Mouse (Mus musculus) Patski (cell line): Measurements from ENCODE around the gene Exosc5. TPM values are rescaled to one million over a fixed set of nuclear protein-coding genes. Genes with fewer than 3 reads are reported as not detected.

Experiments
- ATAC-seq: fragments of 100-300 bp; one replicate; pipeline ENCODE4 v1.8.0; 2021
- CTCF ChIA-PET: fragments of 350-600 bp; sonication (Branson Sonifier 250); formaldehyde crosslinking; loops from one replicate; lab custom pipeline; 2022; ENCODE audit warnings: inconsistent platforms; lab: Charles Lee
- POLR2A ChIA-PET: fragments of 350-600 bp; sonication (Branson Sonifier 250); formaldehyde crosslinking; loops from one replicate; lab custom pipeline; 2022; ENCODE audit warnings: antibody characterized with exemption, inconsistent platforms; lab: Charles Lee
- DNase-seq: peaks from one replicate; pipeline ENCODE4 v3.0.0-alpha.2; 2011; ENCODE audit warnings: low read depth, low spot score
- H3K27me3 ChIP-seq: fragments of 371-371 bp; one replicate; pipeline ENCODE4 v1.5.1; 2021
- CTCF ChIP-seq: fragments of 100-300 bp; IDR thresholded peaks from one replicate; pipeline ENCODE4 v1.5.1; 2021
- in situ Hi-C: fragments of 300-500 bp; cut with MboI; formaldehyde crosslinking; loops from 3 replicates; pipeline ENCODE4 v1.11.1; 2018; ENCODE audit warnings: low pct_unique_long_range_greater_than_20kb, mixed read lengths
- polyA plus RNA-seq: library from polyadenylated mRNA; unstranded; gene quantifications from one replicate; pipeline ENCODE4 v1.2.3, GENCODE M21; 2021

Exosc5 gene
- polyA plus RNA-seq, 1 experiment from 2014 or later, result 32.9 TPM

- no peaks in the 10 kb centered on the region for H3K27me3 ChIP-seq
- no peak for TF ChIP-seq CTCF
- DNase-seq (no peak), ATAC-seq (no peak)
- in situ Hi-C loops, result no loop called here
- ChIA-PET POLR2A (no interaction called here), CTCF (interaction anchor here (1.2 kb wide), 1 partner anchor 14 kb away, joined by 3 read pairs; the partner anchor contains the start of gene B9d2)
Measured at GRCm38 (mm10) chr7:25666381-25666780, 7.4 kb downstream of the Exosc5 start.

- in situ Hi-C loops, result no loop called here
- no peak for TF ChIP-seq CTCF
- H3K27me3 ChIP-seq, result no peaks in the 10 kb centered on the region
- CTCF ChIA-PET, result interaction anchor here (1.0 kb wide), 1 partner anchor 11 kb away, joined by 3 read pairs; no protein-coding TSS in a partner anchor
- ATAC-seq (no peak), DNase-seq (no peak)
- POLR2A ChIA-PET, result interaction anchor here (0.7 kb wide), 1 partner anchor 43 kb away, joined by 3 read pairs; no protein-coding TSS in a partner anchor
Measured at GRCm38 (mm10) chr7:25669158-25669557, 10.2 kb downstream of the Exosc5 start.

DNA sequence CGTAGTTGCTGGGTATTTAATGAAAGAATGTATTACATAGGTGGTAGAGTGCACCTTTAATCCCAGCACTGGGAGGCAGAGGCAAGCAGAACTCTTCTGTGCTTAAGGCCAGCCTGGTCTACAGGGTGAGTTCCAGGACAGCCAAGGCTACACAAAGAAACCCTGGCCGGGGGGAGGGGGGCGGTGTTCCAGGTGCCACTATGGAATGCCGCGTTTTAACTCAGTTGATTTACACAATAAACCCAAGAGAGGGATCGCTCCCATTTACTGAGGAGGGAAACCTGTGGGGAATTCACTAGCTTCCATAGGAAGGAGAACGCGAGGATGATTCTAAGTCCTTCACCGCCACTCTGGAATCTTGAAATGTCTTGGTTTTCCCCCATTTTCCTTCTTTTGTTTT lies 10.7 kb downstream of the Exosc5 start:
- CTCF ChIA-PET, result no interaction called here
- ATAC-seq (no peak), DNase-seq (no peak)
- TF ChIP-seq CTCF, result no peak
- in situ Hi-C loops, result no loop called here
- POLR2A ChIA-PET, result no interaction called here
- no peaks in the 10 kb centered on the region for H3K27me3 ChIP-seq

DNA sequence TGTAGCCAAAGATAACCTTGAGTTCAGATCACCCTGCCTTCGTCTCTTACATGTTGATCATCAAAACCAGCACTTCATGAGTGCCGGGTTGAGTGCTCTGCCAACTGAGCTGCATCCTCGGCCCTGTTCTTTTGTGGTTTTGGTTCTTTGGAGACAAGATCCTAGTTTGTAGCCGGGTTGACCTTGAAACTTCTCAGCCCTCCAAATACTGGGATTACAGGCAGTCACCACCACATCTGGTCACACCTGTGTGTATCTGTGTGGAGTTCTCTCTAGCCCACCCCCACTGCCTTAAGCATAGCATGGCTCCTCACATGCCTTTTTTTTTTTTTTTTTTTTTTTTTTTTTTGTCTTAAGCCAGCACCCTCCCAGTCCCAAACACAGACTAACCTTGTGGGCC lies 11.1 kb downstream of the Exosc5 start:
- in situ Hi-C loops, result no loop called here

GRCm38 (mm10) chr7:25671686-25672085 lies 12.7 kb downstream of the Exosc5 start:
- no peaks in the 10 kb centered on the region for H3K27me3 ChIP-seq
- TF ChIP-seq CTCF, result no peak
- no peak for DNase-seq
- CTCF ChIA-PET, result interaction anchor here (1.4 kb wide), 1 partner anchor 9 kb away, joined by 3 read pairs; the partner anchor contains the start of gene B9d2
- in situ Hi-C loops, result no loop called here
- no peak for ATAC-seq
- POLR2A ChIA-PET, result no interaction called here

More for the DNA sequence above, 11.1 kb downstream of the Exosc5 start:
- ChIA-PET POLR2A (no interaction called here), CTCF (no interaction called here)
- no peak for DNase-seq
- TF ChIP-seq CTCF, result no peak
- ATAC-seq, result no peak
- no peaks in the 10 kb centered on the region for H3K27me3 ChIP-seq

DNA sequence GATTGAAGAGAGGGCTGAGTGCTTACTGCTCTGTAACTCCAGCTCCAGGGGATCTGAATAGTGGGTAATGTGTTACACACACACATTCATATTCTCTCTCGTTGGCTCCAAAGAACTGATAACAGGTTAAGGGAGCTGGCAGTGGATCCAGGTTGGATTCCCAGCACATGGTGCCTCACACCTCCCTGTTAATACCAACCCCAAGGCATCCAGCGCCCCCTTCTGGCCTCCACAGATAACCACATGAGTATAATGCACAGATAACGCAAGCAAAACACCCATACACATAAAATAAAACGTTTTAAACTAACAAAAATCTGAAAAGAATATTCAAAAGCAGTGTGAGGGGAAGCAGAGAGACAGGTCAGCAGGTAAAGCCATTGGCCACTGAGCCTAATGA lies 13.5 kb downstream of the Exosc5 start:
- CTCF ChIA-PET, result interaction anchor here (1.4 kb wide), 1 partner anchor 8 kb away, joined by 3 read pairs; the partner anchor contains the start of gene B9d2
- POLR2A ChIA-PET, result no interaction called here
- no peak for ATAC-seq
- in situ Hi-C loops, result no loop called here
- TF ChIP-seq CTCF, result no peak
- H3K27me3 ChIP-seq, result no peaks in the 10 kb centered on the region
- DNase-seq, result no peak

DNA sequence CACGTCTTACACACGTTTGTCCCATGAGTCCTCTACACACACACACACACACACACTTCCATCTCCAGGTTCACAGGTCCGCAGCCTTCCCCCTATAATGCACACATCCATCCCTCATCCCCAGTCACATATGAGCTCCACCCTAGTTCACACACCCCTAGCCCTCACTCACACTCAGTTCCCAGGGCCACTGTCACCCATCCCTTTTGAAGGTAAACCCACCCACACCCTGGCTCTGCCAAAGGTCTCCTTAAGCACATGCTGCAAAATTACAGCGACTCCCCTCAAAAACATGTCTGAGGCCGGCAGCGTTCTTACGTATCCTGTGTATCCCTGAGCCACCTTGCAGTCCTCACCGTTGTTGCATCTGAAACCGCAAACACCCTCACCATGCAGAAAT lies 15.3 kb downstream of the Exosc5 start:
- CTCF ChIA-PET, result interaction anchor here (1.0 to 2.2 kb wide), 2 partner anchors 9 to 12 kb away, joined by 3 to 8 read pairs; no protein-coding TSS in a partner anchor
- POLR2A ChIA-PET, result no interaction called here
- no peak for TF ChIP-seq CTCF
- DNase-seq (no peak), ATAC-seq (no peak)
- no peaks in the 10 kb centered on the region for H3K27me3 ChIP-seq
- in situ Hi-C loops, result no loop called here

DNA sequence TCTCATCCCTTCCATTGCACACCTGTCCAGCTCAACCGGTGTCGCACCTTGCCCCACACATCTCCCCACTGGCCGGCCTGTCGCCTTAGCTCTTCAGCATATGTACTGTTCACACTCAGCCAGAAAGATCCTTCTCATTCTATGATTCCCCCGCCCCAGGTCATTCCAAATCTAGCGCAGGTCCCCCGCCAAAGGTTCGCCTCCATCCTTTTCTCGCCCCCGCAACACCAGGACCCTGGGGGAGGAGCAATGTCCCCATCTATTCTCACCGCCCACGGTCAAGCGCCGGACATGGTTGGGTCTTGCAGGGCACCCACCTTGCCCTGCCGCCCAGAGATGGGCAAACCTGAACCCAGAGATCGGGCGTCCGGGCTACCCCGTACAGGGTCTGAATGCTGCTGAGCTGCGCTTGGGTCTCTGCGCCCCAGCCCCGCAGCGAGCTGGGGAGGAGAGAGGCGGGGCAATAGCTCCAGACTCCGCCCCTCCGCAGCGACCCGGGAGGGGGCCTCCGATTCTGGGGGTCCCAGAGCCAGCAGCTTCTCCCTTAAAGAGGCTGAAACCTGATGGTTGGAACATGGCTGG lies 15.8 kb downstream of the Exosc5 start, which contains the start of gene Tmem91:
TSS of gene Tmem91 (minus strand) at position 448 of the 582 bp plus-strand sequence.
- POLR2A ChIA-PET, result no interaction called here
- ATAC-seq, result no peak
- H3K27me3 ChIP-seq, result no peaks in the 10 kb centered on the region
- no peak for DNase-seq
- CTCF ChIA-PET, result interaction anchor here (2.2 kb wide), 1 partner anchor 12 kb away, joined by 8 read pairs; no protein-coding TSS in a partner anchor
- no peak for TF ChIP-seq CTCF
- in situ Hi-C loops, result no loop called here

GRCm38 (mm10) chr7:25675405-25675804 lies 16.4 kb downstream of the Exosc5 start:
- H3K27me3 ChIP-seq, result no peaks in the 10 kb centered on the region
- in situ Hi-C loops, result no loop called here
- TF ChIP-seq CTCF, result no peak
- ATAC-seq (no peak), DNase-seq (no peak)
- CTCF ChIA-PET, result interaction anchor here (1.4 to 2.2 kb wide), 2 partner anchors 13 to 61 kb away, joined by 3 to 8 read pairs; no protein-coding TSS in a partner anchor
- POLR2A ChIA-PET, result no interaction called here

GRCm38 (mm10) chr7:25676085-25676781 lies 17.3 kb downstream of the Exosc5 start:
- in situ Hi-C loops, result no loop called here

More at GRCm38 (mm10) chr7:25676085-25676781, 17.3 kb downstream of the Exosc5 start:
- no peak for ATAC-seq
- H3K27me3 ChIP-seq, result no peaks in the 10 kb centered on the region
- POLR2A ChIA-PET, result no interaction called here
- no peak for DNase-seq
- TF ChIP-seq CTCF, result no peak
- CTCF ChIA-PET, result interaction anchor here (1.0 to 1.4 kb wide), 2 partner anchors 13 to 60 kb away, joined by 3 read pairs; no protein-coding TSS in a partner anchor
